Mouse (Mus musculus): ENCODE data around the gene Capg. TPM values are rescaled to one million over a fixed set of nuclear protein-coding genes. Genes with fewer than 3 reads are reported as not detected.
A peak's percentile ranks its signal among the peaks of the same experiment; 100 is the strongest.

Gene Capg
- polyA plus RNA-seq, 1 experiment from 2014 or later = 20.4 TPM

DNA sequence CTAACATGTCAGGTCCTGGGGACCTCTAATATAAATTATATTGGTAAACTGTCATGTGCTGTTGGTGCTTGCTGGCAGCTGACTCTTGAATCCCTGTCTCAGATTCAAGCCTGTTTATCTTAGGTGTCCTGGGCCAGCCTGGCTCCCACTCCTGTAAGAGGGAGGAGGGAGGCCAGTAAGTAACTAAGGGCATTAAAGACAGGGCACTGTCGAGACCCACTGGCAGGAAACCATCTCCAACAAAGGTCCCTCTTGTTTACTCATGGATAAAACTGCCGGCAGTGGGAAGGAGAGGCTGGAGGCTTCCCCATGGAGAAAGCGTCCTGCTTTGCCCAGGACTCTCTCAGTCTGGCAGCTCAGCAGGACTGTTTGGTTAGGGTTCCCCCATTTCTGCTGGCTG, 27.6 kb downstream of the Capg start:
- Histone ChIP-seq H3K9me3 (replicated peaks) (no peaks in the 10 kb centered on the region), H3K9ac (no peak overlapping the region), H3K4me1 (replicated peaks) (no peaks in the 10 kb centered on the region), H3K4me2 (no peak overlapping the region), H3K27ac (replicated peaks) (no peak overlapping the region), H3K36me3 (replicated peaks) (0 out of 2 replicates have a peak, but pooled peaks cover 4% of the 10 kb centered on the region), H3K27me3 (no peaks in the 10 kb centered on the region), H3K4me3 (replicated peaks) (no peak overlapping the region)
- 55% methylated on average over 3 of the region's 3 CpGs for WGBS (ENCODE audit: insufficient replicate concordance)
- ATAC-seq (ENCODE audit: insufficient read depth) = no peak

DNA sequence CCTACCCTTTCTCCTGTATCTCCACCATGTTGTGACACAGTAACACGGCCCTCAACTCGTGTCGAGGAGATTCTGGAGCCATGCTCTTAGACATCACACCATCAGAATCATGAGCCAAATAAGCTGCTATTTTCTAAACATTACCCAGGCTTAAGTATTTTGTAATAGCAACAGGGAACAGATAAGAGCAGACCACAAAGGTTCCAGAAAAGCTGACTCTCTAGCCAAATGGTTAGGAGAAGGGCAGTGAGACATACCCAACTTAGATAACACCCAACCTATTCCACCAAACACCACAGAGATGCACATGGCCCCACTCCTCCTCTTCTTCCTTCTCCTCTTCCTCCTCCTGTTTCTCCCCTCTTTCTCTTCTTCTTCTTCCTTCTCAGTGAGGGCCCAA, 31.9 kb downstream of the Capg start:
- no peak overlapping the region for H3K4me2 ChIP-seq
- H3K27ac ChIP-seq (replicated peaks) = no peak overlapping the region
- no peaks in the 10 kb centered on the region for H3K27me3 ChIP-seq
- H3K4me1 ChIP-seq (replicated peaks) = no peaks in the 10 kb centered on the region
- no peak overlapping the region for H3K9ac ChIP-seq
- 0 out of 2 replicates have a peak, but pooled peaks cover 11% of the 10 kb centered on the region for H3K36me3 ChIP-seq (replicated peaks)
- ATAC-seq (ENCODE audit: insufficient read depth) = no peak
- WGBS (ENCODE audit: insufficient replicate concordance) = 72% methylated on average over 3 of the region's 3 CpGs
- no peaks in the 10 kb centered on the region for H3K9me3 ChIP-seq (replicated peaks)
- H3K4me3 ChIP-seq (replicated peaks) = no peak overlapping the region

DNA sequence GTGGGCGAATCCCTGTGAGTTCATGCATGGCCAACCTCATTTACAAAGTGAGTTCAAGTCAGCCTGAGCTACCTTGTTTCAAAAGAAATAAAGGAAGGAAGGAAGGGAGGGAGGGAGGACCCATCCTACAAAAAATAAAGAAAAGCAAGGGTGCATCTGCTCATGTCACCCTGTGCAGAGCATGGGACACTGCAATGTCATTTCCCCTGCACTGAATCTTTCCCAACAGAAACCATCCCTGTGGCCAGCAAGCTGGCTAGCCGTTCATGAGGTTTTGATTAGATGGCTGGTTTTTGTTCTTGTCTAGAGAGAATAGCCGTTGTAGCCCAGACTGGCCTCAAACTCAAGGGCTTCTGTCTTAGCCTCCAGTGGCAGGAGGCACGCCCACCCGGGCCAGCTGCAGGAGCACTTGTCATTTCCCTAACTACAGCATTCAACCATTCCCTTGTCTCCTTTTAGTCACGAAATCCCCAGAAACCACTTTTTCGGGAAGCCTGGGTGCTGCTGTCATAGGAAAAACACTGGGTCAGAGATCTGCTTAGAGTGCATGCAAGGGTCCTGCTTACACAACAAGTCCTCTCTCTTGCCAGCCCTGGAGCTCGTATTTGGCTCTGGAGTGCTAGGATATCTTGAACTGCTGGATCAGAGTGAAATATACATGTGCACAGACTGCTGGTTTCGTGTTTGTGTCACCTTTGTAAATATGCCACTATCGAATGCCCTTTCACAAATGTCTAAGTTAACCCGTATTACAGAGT, 37.6 kb downstream of the Capg start:
- Histone ChIP-seq H3K9ac (no peak overlapping the region), H3K4me2 (no peak overlapping the region), H3K9me3 (replicated peaks) (no peaks in the 10 kb centered on the region), H3K36me3 (replicated peaks) (0 out of 2 replicates have a peak, but pooled peaks cover 7% of the 10 kb centered on the region), H3K4me1 (replicated peaks) (no peaks in the 10 kb centered on the region), H3K27me3 (no peaks in the 10 kb centered on the region), H3K4me3 (replicated peaks) (no peak overlapping the region), H3K27ac (replicated peaks) (no peak overlapping the region)
- no peak for ATAC-seq (ENCODE audit: insufficient read depth)
- 51% methylated on average over 11 of the region's 11 CpGs for WGBS (ENCODE audit: insufficient replicate concordance)

DNA sequence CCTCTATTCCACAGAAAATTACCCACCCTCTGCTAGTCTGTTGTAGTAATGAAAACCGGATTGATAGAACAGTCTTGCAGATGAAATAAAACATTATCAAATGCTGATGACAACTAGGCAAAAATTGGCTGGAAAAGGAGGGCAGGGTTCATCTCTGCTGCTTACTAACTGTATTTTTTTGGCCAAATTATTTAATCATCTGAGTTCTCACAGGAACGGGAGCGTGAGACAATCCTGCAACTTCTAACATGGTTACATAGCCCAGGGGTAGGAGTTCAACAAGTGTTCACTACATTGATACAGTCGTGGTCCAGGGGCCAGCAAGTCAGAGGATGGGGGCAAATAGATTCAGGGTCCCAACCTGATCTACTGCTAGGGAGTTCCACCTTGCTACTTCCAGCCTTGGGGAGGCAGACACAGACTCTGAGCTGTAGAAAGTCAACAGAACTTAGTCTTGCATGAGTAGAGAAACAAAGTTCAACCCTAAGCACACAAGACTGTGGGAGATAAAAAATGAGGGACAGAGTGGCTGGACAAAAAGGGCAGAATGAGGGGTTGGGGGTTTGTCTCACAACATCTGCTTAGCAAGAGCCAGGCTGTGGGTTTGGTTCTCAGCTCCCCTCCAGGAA, 39.1 kb downstream of the Capg start:
- no peak overlapping the region for H3K4me2 ChIP-seq
- no peak overlapping the region; the same call in 1 of the 2 replicates for H3K27ac ChIP-seq (replicated peaks)
- H3K27me3 ChIP-seq = no peaks in the 10 kb centered on the region
- no peak for ATAC-seq (ENCODE audit: insufficient read depth)
- 67% methylated on average over 4 of the region's 4 CpGs for WGBS (ENCODE audit: insufficient replicate concordance)
- H3K4me1 ChIP-seq (replicated peaks) = no peaks in the 10 kb centered on the region
- no peaks in the 10 kb centered on the region for H3K9me3 ChIP-seq (replicated peaks)
- 0 out of 2 replicates have a peak, but pooled peaks cover 7% of the 10 kb centered on the region for H3K36me3 ChIP-seq (replicated peaks)
- H3K9ac ChIP-seq = no peak overlapping the region
- no peak overlapping the region for H3K4me3 ChIP-seq (replicated peaks)

DNA sequence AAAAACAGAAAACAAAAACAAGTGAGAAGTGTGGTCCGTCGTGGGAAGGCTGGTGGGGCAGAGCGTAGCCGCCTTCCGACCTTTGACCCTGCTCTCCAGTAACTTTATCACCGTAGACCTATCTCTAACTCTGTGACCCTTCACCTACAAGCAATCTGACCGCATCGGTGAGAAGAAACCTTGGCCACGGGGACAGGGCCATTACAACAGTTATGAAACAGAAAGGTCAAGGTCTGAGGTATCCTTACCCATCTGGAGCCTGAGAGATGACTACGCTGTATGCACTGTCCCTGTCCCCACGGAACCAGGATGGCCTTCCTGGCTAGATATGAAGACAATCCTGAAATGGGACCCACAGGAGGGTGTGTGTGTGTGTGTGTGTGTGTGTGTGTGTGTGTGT, 40.0 kb downstream of the Capg start:
- Histone ChIP-seq H3K4me1 (replicated peaks) (no peaks in the 10 kb centered on the region), H3K4me2 (no peak overlapping the region), H3K9ac (no peak overlapping the region), H3K36me3 (replicated peaks) (0 out of 2 replicates have a peak, but pooled peaks cover 4% of the 10 kb centered on the region), H3K27me3 (no peaks in the 10 kb centered on the region), H3K9me3 (replicated peaks) (no peaks in the 10 kb centered on the region), H3K27ac (replicated peaks) (peak overlapping the region; percentile 31; the same call in 1 of the 2 replicates), H3K4me3 (replicated peaks) (no peak overlapping the region)
- 74% methylated on average over 11 of the region's 11 CpGs for WGBS (ENCODE audit: insufficient replicate concordance)
- ATAC-seq (ENCODE audit: insufficient read depth) = peak; percentile 47

DNA sequence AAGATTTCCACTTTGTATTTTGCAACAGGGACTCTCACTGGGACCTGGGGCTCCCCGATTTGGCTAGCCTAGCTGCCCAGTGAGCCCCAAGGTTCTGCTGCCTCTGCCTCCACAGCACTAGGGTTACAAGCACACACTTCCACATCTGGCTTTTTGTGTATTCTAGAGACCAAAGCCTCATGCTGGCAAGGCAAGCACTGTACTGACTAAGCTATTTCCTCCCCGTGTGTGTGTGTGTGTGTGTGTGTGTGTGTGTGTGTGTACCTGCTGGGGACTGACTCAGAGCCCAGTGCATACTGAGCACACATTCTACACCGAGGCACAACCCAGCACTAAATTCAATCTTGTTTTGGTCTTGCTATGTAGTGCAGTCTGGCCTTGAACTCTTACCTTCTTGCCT, 42.5 kb downstream of the Capg start:
- Histone ChIP-seq H3K36me3 (replicated peaks) (no peaks in the 10 kb centered on the region), H3K9me3 (replicated peaks) (no peaks in the 10 kb centered on the region), H3K9ac (no peak overlapping the region), H3K4me1 (replicated peaks) (no peaks in the 10 kb centered on the region), H3K27me3 (no peaks in the 10 kb centered on the region), H3K27ac (replicated peaks) (no peak overlapping the region), H3K4me3 (replicated peaks) (no peak overlapping the region), H3K4me2 (no peak overlapping the region)
- WGBS (ENCODE audit: insufficient replicate concordance) = 56% methylated on average over 3 of the region's 3 CpGs
- ATAC-seq (ENCODE audit: insufficient read depth) = no peak

DNA sequence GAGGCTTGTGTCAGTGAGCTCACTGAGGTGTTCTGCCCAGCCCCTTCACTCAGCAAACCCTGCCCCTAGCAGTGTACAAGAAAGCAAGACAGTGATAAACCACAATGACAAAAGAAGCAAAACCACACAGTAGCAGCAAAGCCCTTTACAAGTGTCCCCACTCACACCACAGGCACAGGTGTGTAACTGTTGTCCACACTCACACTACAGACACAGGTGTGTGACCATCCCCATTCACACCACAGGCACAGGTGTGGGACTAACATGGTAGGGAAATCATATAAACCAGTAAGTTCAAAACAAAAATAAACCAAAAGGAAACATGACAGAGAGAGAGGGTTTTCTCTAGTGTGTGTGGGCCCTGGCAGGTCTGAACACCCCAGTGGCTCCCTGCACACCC, 44.1 kb downstream of the Capg start:
- Histone ChIP-seq H3K4me1 (replicated peaks) (no peaks in the 10 kb centered on the region), H3K4me2 (no peak overlapping the region), H3K27ac (replicated peaks) (no peak overlapping the region), H3K9ac (no peak overlapping the region), H3K9me3 (replicated peaks) (no peaks in the 10 kb centered on the region), H3K27me3 (no peaks in the 10 kb centered on the region), H3K36me3 (replicated peaks) (no peaks in the 10 kb centered on the region), H3K4me3 (replicated peaks) (no peak overlapping the region)
- ATAC-seq (ENCODE audit: insufficient read depth) = no peak

DNA sequence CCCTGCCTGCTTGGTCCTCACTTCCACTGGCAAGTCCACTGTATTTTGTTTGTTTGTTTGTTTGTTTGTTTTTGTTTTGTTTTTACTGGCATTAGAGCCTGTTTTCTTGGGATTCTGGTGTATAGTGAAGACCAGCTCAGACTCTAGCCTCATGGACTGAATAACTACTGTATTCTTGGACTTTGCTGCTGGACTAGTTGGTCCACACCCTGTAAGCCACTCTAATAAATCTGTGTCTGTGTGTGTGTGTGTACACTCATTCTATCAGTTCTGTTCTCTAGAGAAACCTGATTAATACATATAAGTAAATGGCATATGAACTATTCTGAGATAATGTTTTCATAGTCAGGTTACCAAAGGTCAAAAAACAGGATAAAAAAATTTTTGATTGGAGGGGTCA, 45.9 kb downstream of the Capg start:
- no peaks in the 10 kb centered on the region for H3K9me3 ChIP-seq (replicated peaks)
- ATAC-seq (ENCODE audit: insufficient read depth) = no peak
- no peak overlapping the region for H3K4me2 ChIP-seq
- no peaks in the 10 kb centered on the region for H3K27me3 ChIP-seq
- H3K4me1 ChIP-seq (replicated peaks) = no peaks in the 10 kb centered on the region
- H3K27ac ChIP-seq (replicated peaks) = no peak overlapping the region
- H3K4me3 ChIP-seq (replicated peaks) = no peak overlapping the region
- no peak overlapping the region for H3K9ac ChIP-seq
- H3K36me3 ChIP-seq (replicated peaks) = no peaks in the 10 kb centered on the region

DNA sequence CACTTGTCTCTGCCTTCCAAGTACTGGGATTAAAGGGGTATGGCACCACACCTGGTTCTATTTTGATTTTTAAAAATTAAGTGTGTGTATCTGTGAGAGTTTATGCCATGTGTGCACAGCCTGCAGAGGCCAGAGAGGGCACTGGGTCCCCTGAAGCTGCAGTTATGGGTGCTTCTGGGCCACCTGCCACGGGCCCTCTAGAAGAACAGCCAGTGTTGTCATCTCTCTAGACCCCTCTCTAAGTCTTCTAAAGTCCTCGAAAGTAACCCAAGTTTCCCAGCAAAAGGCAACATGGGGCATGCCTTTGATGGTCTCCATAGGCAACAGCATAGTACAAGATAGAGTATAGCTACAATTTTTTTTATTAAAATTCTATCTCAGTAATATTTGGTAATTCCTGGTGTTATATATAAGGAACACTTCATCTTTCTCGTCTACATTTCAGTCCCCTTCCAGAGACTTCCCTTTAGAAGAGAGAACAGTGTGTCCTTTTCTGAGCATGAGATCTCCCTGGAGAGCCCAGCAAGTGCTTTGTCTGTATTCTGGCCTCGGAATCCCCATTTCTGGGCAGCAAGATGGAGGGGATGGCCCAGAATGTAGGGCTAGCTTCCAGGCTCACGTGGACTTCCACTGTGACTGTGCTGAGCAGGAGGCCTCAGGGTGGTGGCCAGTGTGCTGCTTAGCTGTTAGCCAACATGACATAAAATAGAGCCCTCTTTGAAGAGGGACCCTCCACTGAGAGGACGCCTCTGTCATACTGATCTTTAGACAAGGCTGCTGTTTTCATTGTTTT, 49.0 kb downstream of the Capg start:
- Histone ChIP-seq H3K36me3 (replicated peaks) (no peaks in the 10 kb centered on the region), H3K4me1 (replicated peaks) (peaks cover 15% of the 10 kb centered on the region), H3K4me3 (replicated peaks) (no peak overlapping the region), H3K27ac (replicated peaks) (no peak overlapping the region), H3K27me3 (no peaks in the 10 kb centered on the region), H3K9ac (no peak overlapping the region), H3K9me3 (replicated peaks) (no peaks in the 10 kb centered on the region), H3K4me2 (no peak overlapping the region)
- WGBS (ENCODE audit: insufficient replicate concordance) = 60% methylated on average over 6 of the region's 6 CpGs
- ATAC-seq (ENCODE audit: insufficient read depth) = no peak

DNA sequence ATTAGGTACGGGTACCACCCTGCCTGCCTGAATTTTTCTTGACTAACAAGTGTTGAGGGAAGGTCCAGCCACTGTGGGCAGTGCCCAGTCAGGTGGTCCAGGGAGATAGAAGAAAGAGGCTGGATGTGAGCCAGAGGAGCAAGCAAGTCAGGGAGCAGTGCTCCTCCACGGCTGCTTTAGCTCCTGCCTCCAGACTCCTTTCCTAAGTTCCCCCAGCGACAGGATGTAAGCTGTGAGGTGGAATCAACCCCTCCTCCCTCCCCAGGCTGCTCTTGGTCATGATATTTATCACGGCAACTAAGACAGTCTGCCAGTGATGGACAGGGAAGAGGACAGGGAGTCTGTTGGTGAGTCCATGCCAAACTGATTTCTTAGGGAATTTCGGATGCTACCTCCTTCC, 49.7 kb downstream of the Capg start:
- Histone ChIP-seq H3K9ac (no peak overlapping the region), H3K4me2 (no peak overlapping the region), H3K36me3 (replicated peaks) (no peaks in the 10 kb centered on the region), H3K4me1 (replicated peaks) (peaks cover 21% of the 10 kb centered on the region), H3K4me3 (replicated peaks) (no peak overlapping the region), H3K27ac (replicated peaks) (no peak overlapping the region), H3K9me3 (replicated peaks) (no peaks in the 10 kb centered on the region), H3K27me3 (no peaks in the 10 kb centered on the region)
- 48% methylated on average over 5 of the region's 5 CpGs for WGBS (ENCODE audit: insufficient replicate concordance)
- no peak for ATAC-seq (ENCODE audit: insufficient read depth)
